Mouse (Mus musculus) small intestine, adult 2 months (tissue): ENCODE results near the gene Map3k3.

ENCODE experiments used
- CTCF ChIP-seq: fragments of 200-500 bp; IDR thresholded peaks from 2 replicates; pipeline ENCODE4 v1.5.1; 2012; ENCODE audit warnings: low read depth, mild to moderate bottlenecking, control low read depth, inconsistent platforms, low read length, moderate library complexity, mixed read lengths; ENCODE audit not compliant: insufficient replicate concordance, insufficient read length; ENCODE audit errors: extremely low read depth
- POLR2A ChIP-seq: fragments of 200-500 bp; IDR thresholded peaks from 2 replicates; pipeline ENCODE4 v1.6.1; 2012; ENCODE audit warnings: low read depth, mild to moderate bottlenecking, control low read depth, inconsistent platforms, low read length, moderate library complexity

DNA sequence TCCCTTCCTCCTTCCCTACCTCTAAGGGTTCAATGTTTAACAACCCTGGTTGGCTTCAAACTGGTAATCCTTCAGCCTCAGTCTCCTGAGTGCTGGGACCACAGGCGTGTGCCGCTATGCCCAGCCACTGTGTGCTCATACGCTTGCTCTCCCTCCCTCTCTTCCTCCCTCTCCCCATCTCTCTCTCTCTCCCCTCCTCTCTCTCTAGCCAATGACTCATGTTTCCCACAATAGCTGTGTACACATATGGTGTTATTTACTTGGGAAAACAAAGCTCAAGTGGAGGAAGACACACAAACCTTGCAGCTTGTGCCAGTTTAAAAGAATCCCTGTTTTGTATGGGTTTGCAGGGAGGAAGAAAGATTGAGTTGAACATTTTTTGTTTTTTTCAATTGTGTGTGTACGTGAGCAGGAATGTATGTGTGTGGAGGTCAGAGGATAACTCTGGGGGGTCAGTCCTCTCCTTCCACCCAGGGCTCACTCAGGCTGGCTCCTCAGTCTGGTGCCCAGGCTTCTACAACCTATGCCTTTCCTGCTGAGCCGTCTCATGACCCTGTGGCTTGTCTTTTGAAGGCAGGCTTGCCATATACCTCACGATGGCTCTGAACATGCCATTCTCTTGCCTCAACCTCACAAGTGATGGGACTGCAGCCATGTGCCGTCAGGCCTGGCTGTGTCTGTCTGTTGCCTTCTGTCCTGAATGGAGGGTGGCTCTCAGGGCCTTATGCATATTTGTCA, 95.5 kb downstream of the Map3k3 start:
- no peak for TF ChIP-seq POLR2A
- no peak for TF ChIP-seq CTCF
